Mouse (Mus musculus) embryonic fibroblast, embryonic 13.5 days (primary cell): ENCODE measurements around the gene Slc6a17.

Experiments used
- CTCF ChIP-seq: IDR thresholded peaks from 2 replicates; pipeline ENCODE4 v1.5.1; 2011; ENCODE audit warnings: mild to moderate bottlenecking, control low read depth, low read length, moderate library complexity, borderline replicate concordance; ENCODE audit not compliant: insufficient read depth
- POLR2A ChIP-seq: IDR thresholded peaks from 2 replicates; pipeline ENCODE4 v1.6.1; 2011; ENCODE audit warnings: low read depth, mild to moderate bottlenecking, control low read depth, low read length, moderate library complexity

GRCm38 (mm10) chr3:107469059-107469458 is 48.8 kb downstream of the Slc6a17 start:
- TF ChIP-seq CTCF (no peak), POLR2A (no peak)
